Mouse (Mus musculus) CH12.LX (cell line): ENCODE data around the gene Ddb2. TPM values are rescaled to one million over a fixed set of nuclear protein-coding genes. Genes with fewer than 3 reads are reported as not detected.
A peak's percentile ranks its signal among the peaks of the same experiment; 100 is the strongest.

Source experiments
- DNase-seq: peaks from one replicate; pipeline ENCODE4 v3.0.0-alpha.2; 2013; ENCODE audit errors: extremely low read depth
- H3K27ac ChIP-seq: 2 replicates; pipeline ENCODE4 v1.5.1; 2012; ENCODE audit warnings: low read depth, mild to moderate bottlenecking, control low read depth, moderate library complexity; ENCODE audit not compliant: insufficient read depth
- H3K27me3 ChIP-seq: replicated peaks from 2 replicates; pipeline ENCODE3; 2012; ENCODE audit warnings: inconsistent platforms
- H3K36me3 ChIP-seq, 2 experiments: replicated peaks in 1 of 2; 2 replicates each; pipeline versions ENCODE3 to v1.6.1; 2012; ENCODE audit warnings: inconsistent platforms in 1 of 2, low read length in 1 of 2, mild to moderate bottlenecking in 1 of 2, mixed read lengths in 1 of 2, moderate library complexity in 1 of 2; ENCODE audit not compliant: control insufficient read depth in 1 of 2, insufficient read depth in 1 of 2
- H3K4me1 ChIP-seq, 2 experiments: 2 replicates each; pipeline ENCODE4 v1.6.1; 2012; ENCODE audit warnings: inconsistent platforms in 1 of 2, moderate library complexity in 1 of 2; ENCODE audit not compliant: insufficient read depth in 2 of 2, control insufficient read depth in 1 of 2
- H3K4me2 ChIP-seq: 2 replicates; pipeline ENCODE4 v1.6.1; 2012; ENCODE audit warnings: low read depth, mild to moderate bottlenecking, control low read depth; ENCODE audit not compliant: poor library complexity, insufficient read depth, severe bottlenecking
- H3K4me3 ChIP-seq, 3 experiments: fragments of 150-350 bp in 1 of 3; sonication (generic) in 1 of 3; replicated peaks in 1 of 3; 2 replicates each; pipeline versions ENCODE3 to v1.5.1; 2011 to 2012; ENCODE audit warnings: low read depth in 2 of 3, low read length in 2 of 3, mild to moderate bottlenecking in 2 of 3, moderate library complexity in 2 of 3, control low read depth in 1 of 3, improper control_type of control experiment in 1 of 3, inconsistent platforms in 1 of 3, mixed read lengths in 1 of 3; ENCODE audit not compliant: poor library complexity in 1 of 3
- H3K79me2 ChIP-seq: replicated peaks from 2 replicates; pipeline ENCODE4 v1.6.1; 2012; ENCODE audit warnings: mild to moderate bottlenecking, moderate library complexity; ENCODE audit not compliant: control insufficient read depth, poor library complexity, insufficient read depth, severe bottlenecking; ENCODE audit errors: extremely low read depth
- H3K9ac ChIP-seq: 2 replicates; pipeline ENCODE4 v1.6.1; 2012; ENCODE audit warnings: low read depth, mild to moderate bottlenecking, control low read depth, moderate library complexity; ENCODE audit not compliant: insufficient read depth
- H3K9me3 ChIP-seq: replicated peaks from 2 replicates; pipeline ENCODE3; 2012; ENCODE audit warnings: low read length, inconsistent platforms, mixed read lengths
- BHLHE40 ChIP-seq: IDR thresholded peaks from 2 replicates; pipeline ENCODE4 v1.6.1; 2011; ENCODE audit warnings: mild to moderate bottlenecking, low read depth, low read length, improper control_type of control experiment
- CHD1 ChIP-seq: IDR thresholded peaks from 2 replicates; pipeline ENCODE4 v1.6.1; 2012; ENCODE audit warnings: low read depth, low read length, improper control_type of control experiment, inconsistent platforms
- ELF1 ChIP-seq: IDR thresholded peaks from 2 replicates; pipeline ENCODE4 v1.6.1; 2014; ENCODE audit warnings: low read depth, mild to moderate bottlenecking, inconsistent platforms, low read length, improper control_type of control experiment
- EP300 ChIP-seq: IDR thresholded peaks from 2 replicates; pipeline ENCODE4 v1.6.1; 2011; ENCODE audit warnings: low read length, improper control_type of control experiment
- ETS1 ChIP-seq: conservative IDR thresholded peaks from 2 replicates; pipeline ENCODE4 v1.6.1; 2012; ENCODE audit warnings: low read depth, mild to moderate bottlenecking, inconsistent platforms, low read length, improper control_type of control experiment, moderate library complexity
- HCFC1 ChIP-seq: IDR thresholded peaks from 2 replicates; pipeline ENCODE4 v1.6.1; 2012; ENCODE audit warnings: low read depth, mild to moderate bottlenecking, inconsistent platforms, low read length, improper control_type of control experiment
- IRF4 ChIP-seq: IDR thresholded peaks from 2 replicates; pipeline ENCODE4 v1.6.1; 2014; ENCODE audit warnings: low read depth, mild to moderate bottlenecking, inconsistent platforms, low read length, improper control_type of control experiment
- KAT2A ChIP-seq: IDR thresholded peaks from 2 replicates; pipeline ENCODE4 v1.6.1; 2012; ENCODE audit warnings: low read length, improper control_type of control experiment, inconsistent platforms; ENCODE audit not compliant: insufficient replicate concordance
- MAFK ChIP-seq: IDR thresholded peaks from 2 replicates; pipeline ENCODE4 v1.6.1; 2011; ENCODE audit warnings: low read length, improper control_type of control experiment; ENCODE audit not compliant: insufficient replicate concordance
- MAZ ChIP-seq: IDR thresholded peaks from 2 replicates; pipeline ENCODE4 v1.6.1; 2012; ENCODE audit warnings: low read depth, mild to moderate bottlenecking, inconsistent platforms, low read length, improper control_type of control experiment, moderate library complexity
- MXI1 ChIP-seq: IDR thresholded peaks from 2 replicates; pipeline ENCODE4 v1.6.1; 2011; ENCODE audit warnings: mild to moderate bottlenecking, low read depth, low read length, improper control_type of control experiment
- NELFE ChIP-seq: IDR thresholded peaks from 2 replicates; pipeline ENCODE4 v1.6.1; 2011; ENCODE audit warnings: low read depth, low read length, improper control_type of control experiment
- NRF1 ChIP-seq: IDR thresholded peaks from 2 replicates; pipeline ENCODE4 v1.6.1; 2014; ENCODE audit warnings: low read depth, mild to moderate bottlenecking, inconsistent platforms, low read length, improper control_type of control experiment, moderate library complexity
- POLR2A ChIP-seq: IDR thresholded peaks from 2 replicates; pipeline ENCODE4 v1.6.1; 2011; ENCODE audit warnings: low read depth, mild to moderate bottlenecking, improper control_type of control experiment, low read length
- RAD21 ChIP-seq: IDR thresholded peaks from 2 replicates; pipeline ENCODE4 v1.6.1; 2011; ENCODE audit warnings: low read depth, mild to moderate bottlenecking, low read length, improper control_type of control experiment, moderate library complexity
- SIN3A ChIP-seq: IDR thresholded peaks from 2 replicates; pipeline ENCODE4 v1.6.1; 2012; ENCODE audit warnings: low read length, improper control_type of control experiment, inconsistent platforms
- TCF12 ChIP-seq: IDR thresholded peaks from 2 replicates; pipeline ENCODE4 v1.6.1; 2014; ENCODE audit warnings: low read depth, mild to moderate bottlenecking, inconsistent platforms, low read length, improper control_type of control experiment
- UBTF ChIP-seq: IDR thresholded peaks from 2 replicates; pipeline ENCODE4 v1.6.1; 2012; ENCODE audit warnings: low read depth, mild to moderate bottlenecking, inconsistent platforms, low read length, improper control_type of control experiment, moderate library complexity
- USF2 ChIP-seq: conservative IDR thresholded peaks from 2 replicates; pipeline ENCODE4 v1.6.1; 2011; ENCODE audit warnings: low read depth, low read length, improper control_type of control experiment
- ZMIZ1 ChIP-seq: IDR thresholded peaks from 2 replicates; pipeline ENCODE4 v1.6.1; 2012; ENCODE audit warnings: low read depth, mild to moderate bottlenecking, inconsistent platforms, low read length, improper control_type of control experiment
- ZNF384 ChIP-seq: IDR thresholded peaks from 2 replicates; pipeline ENCODE4 v1.6.1; 2012; ENCODE audit warnings: low read depth, low read length, improper control_type of control experiment, inconsistent platforms
- dilution Hi-C: fragments of 300-500 bp; cut with MboI; formaldehyde crosslinking; loops from 2 replicates; pipeline ENCODE4 v1.14.3; 2020; ENCODE audit warnings: low sequenced_read_pairs; ENCODE audit not compliant: extremely low pct_unique_long_range_greater_than_20kb, extremely low pct_ligation_motif_present
- in situ Hi-C: fragments of 300-500 bp; cut with MboI; formaldehyde crosslinking; loops from 3 replicates; pipeline ENCODE4 v1.14.3; 2019; ENCODE audit warnings: low sequenced_read_pairs, low pct_ligation_motif_present, low pct_unique_long_range_greater_than_20kb, mixed read lengths
- polyA plus RNA-seq: library from polyadenylated mRNA; unstranded; fragments of >175 nt; gene quantifications from 2 replicates; pipeline ENCODE4 v1.2.1, GENCODE M21; 2012; ENCODE audit warnings: low read depth; ENCODE audit not compliant: insufficient read length
- total RNA-seq, 2 experiments: library from RNA; depleted of rRNA; stranded (reverse); fragments of 300-350 nt in 1 of 2; fragments of >200 nt in 1 of 2; gene quantifications; 2 replicates each; pipeline ENCODE4 v1.2.3; 2012 to 2014

Gene Ddb2
- total and polyA plus RNA-seq, 3 experiments = 13.9 to 20.2 (median 14.1) TPM

GRCm38 (mm10) chr2:91183148-91183513 is 53.7 kb downstream of the Ddb2 start:
- Histone ChIP-seq H3K4me2 (peak overlapping the region; percentile 50), H3K27me3 (no peaks in the 10 kb centered on the region), H3K4me3 (peak overlapping the region; percentile 77 to 87 (median 83)), H3K36me3 (peaks cover 5 to 11% of the 10 kb centered on the region in 2 experiments), H3K9ac (peak overlapping the region; percentile 77), H3K79me2 (peaks cover 8% of the 10 kb centered on the region), H3K9me3 (no peaks in the 10 kb centered on the region), H3K4me1 (peaks cover 18 to 34% of the 10 kb centered on the region in 2 experiments), H3K27ac (peak overlapping the region; percentile 31; the same call in 1 of the 2 replicates)
- no peak for TF ChIP-seq USF2
- TF ChIP-seq KAT2A = peak; percentile 69; the same call in 1 of the 2 replicates
- peak; percentile 37; the same call in 1 of the 2 replicates for TF ChIP-seq ELF1
- peak; percentile 99 for TF ChIP-seq CHD1
- TF ChIP-seq HCFC1 = peak; percentile 88
- in situ Hi-C loops = no loop called here
- dilution Hi-C loops = no loop called here
- peak; percentile 99 for DNase-seq

GRCm38 (mm10) chr2:91182405-91183147 is 54.2 kb downstream of the Ddb2 start:
- dilution Hi-C loops = no loop called here

More at GRCm38 (mm10) chr2:91182405-91183147, 54.2 kb downstream of the Ddb2 start:
- Histone ChIP-seq H3K9ac (peak overlapping the region; percentile 77), H3K4me1 (peaks cover 18 to 33% of the 10 kb centered on the region in 2 experiments), H3K4me3 (peak overlapping the region; percentile 77 to 87 (median 83)), H3K27me3 (no peaks in the 10 kb centered on the region), H3K9me3 (no peaks in the 10 kb centered on the region), H3K36me3 (peaks cover 10 to 17% of the 10 kb centered on the region in 2 experiments), H3K79me2 (peaks cover 8% of the 10 kb centered on the region), H3K4me2 (peak overlapping the region; percentile 85; the same call in 1 of the 2 replicates)
- peak; percentile 10 for DNase-seq
- TF ChIP-seq MXI1 = peak; percentile 91
- TF ChIP-seq RAD21 = no peak
- peak; percentile 77 for TF ChIP-seq MAZ
- TF ChIP-seq CHD1 = no peak
- TF ChIP-seq BHLHE40 = peak; percentile 40
- no peak for TF ChIP-seq MAFK
- peak; percentile 76 for TF ChIP-seq ELF1
- TF ChIP-seq EP300 = no peak
- TF ChIP-seq POLR2A = peak; percentile 62; the same call in 1 of the 2 replicates
- peak; percentile 35; the same call in 1 of the 2 replicates for TF ChIP-seq IRF4
- peak; percentile 73 for TF ChIP-seq NELFE
- no peak for TF ChIP-seq ETS1
- TF ChIP-seq NRF1 = peak; percentile 78
- TF ChIP-seq TCF12 = 0 out of 2 replicates have a peak, but pooled peaks have one; percentile 32
- TF ChIP-seq ZNF384 = peak; percentile 91
- peak; percentile 85; the same call in 1 of the 2 replicates for TF ChIP-seq UBTF
- 0 out of 2 replicates have a peak, but pooled peaks have one; percentile 27 for TF ChIP-seq ZMIZ1
- TF ChIP-seq SIN3A = peak; percentile 96
- TF ChIP-seq, all 38 proteins: peak for 13
- peak overlapping the region; percentile 31; the same call in 1 of the 2 replicates for H3K27ac ChIP-seq
- in situ Hi-C loops = no loop called here
